18 mouse cellular contexts compared by ENCODE assay signal in genomic region chr1:33948511-33948910, GRCm38 (mm10).
"Had no signal": no experiment of that assay in that cellular context is flagged by ENCODE, and none has a peak within 500 bp of the region (broad histone marks: within the 10 kb centered on the region; RNA-seq: fewer than 3 reads in every experiment).

No protein-coding gene starts in this region.

- H3K27me3 ChIP-seq: limb, embryonic 13.5 days; liver, embryonic 12.5 days; liver, embryonic 15.5 days; lung, embryonic 15.5 days; midbrain, embryonic 13.5 days; neural tube, embryonic 13.5 days; stomach, embryonic 15.5 days had no signal

- H3K4me1 ChIP-seq: liver, embryonic 12.5 days; lung, embryonic 15.5 days; megakaryocyte, embryonic 14.5 days; midbrain, embryonic 13.5 days; neural tube, embryonic 13.5 days; stomach, embryonic 15.5 days had no signal

- H3K4me2 ChIP-seq: limb, embryonic 13.5 days; liver, embryonic 12.5 days; liver, embryonic 15.5 days; lung, embryonic 15.5 days; midbrain, embryonic 13.5 days; neural tube, embryonic 13.5 days; stomach, embryonic 15.5 days had no signal

- ATAC-seq: liver, embryonic 12.5 days; midbrain, embryonic 13.5 days; midbrain, embryonic 16.5 days had no signal

- H3K36me3 ChIP-seq: limb, embryonic 10.5 days; limb, embryonic 13.5 days; liver, embryonic 12.5 days; liver, embryonic 15.5 days; lung, embryonic 15.5 days; midbrain, embryonic 10.5 days; midbrain, embryonic 13.5 days; neural tube, embryonic 13.5 days; stomach, embryonic 15.5 days had no signal

- H3K27ac ChIP-seq: limb, embryonic 10.5 days; limb, embryonic 13.5 days; liver, embryonic 12.5 days; liver, embryonic 15.5 days; lung, embryonic 15.5 days; midbrain, embryonic 10.5 days; midbrain, embryonic 13.5 days; neural tube, embryonic 13.5 days; stomach, embryonic 15.5 days had no signal

- DNase-seq: kidney, postnatal 10 days; liver; lung, postnatal 10 days; right cerebral cortex, postnatal 25 days; spleen, adult 18-20 months; thymus, postnatal 25 days had no signal

- H3K9me3 ChIP-seq: limb, embryonic 10.5 days; limb, embryonic 13.5 days; liver, embryonic 12.5 days; liver, embryonic 15.5 days; lung, embryonic 15.5 days; midbrain, embryonic 10.5 days; midbrain, embryonic 13.5 days; neural tube, embryonic 13.5 days; stomach, embryonic 15.5 days had no signal

- H3K9ac ChIP-seq: limb, embryonic 13.5 days; liver, embryonic 12.5 days; liver, embryonic 15.5 days; lung, embryonic 15.5 days; midbrain, embryonic 13.5 days; neural tube, embryonic 13.5 days; stomach, embryonic 15.5 days had no signal

- H3K4me3 ChIP-seq: limb, embryonic 10.5 days; limb, embryonic 13.5 days; liver, embryonic 12.5 days; liver, embryonic 15.5 days; lung, embryonic 15.5 days; megakaryocyte, embryonic 14.5 days; midbrain, embryonic 10.5 days; midbrain, embryonic 13.5 days; myocyte; neural tube, embryonic 13.5 days; stomach, embryonic 15.5 days had no signal
